Comparison of ENCODE assay signal across 10 mouse cellular contexts in genomic region chr5:73359752-73360141, GRCm38 (mm10). TPM values are rescaled to one million over a fixed set of nuclear protein-coding genes. Genes with fewer than 3 reads are reported as not detected.
DNase-seq lines count a peak whose midpoint lies in the region; ATAC-seq and TF ChIP-seq lines count a peak whose summit lies in the region.
"Had no signal": no experiment of that assay in that cellular context is flagged by ENCODE, and none has a peak within 500 bp of the region (broad histone marks: within the 10 kb centered on the region; RNA-seq: fewer than 3 reads in every experiment).

No protein-coding gene starts in this region.

- TF ChIP-seq POLR2A in liver, adult 2 months (IDR thresholded peaks at IDR 0.05; ENCODE audit: extremely low read depth, insufficient read depth, low read length), result no peak

- no peaks in the 10 kb centered on the region for H3K27me3 ChIP-seq in forebrain, embryonic 14.5 days (replicated peaks; ENCODE audit: control insufficient read depth, insufficient read depth, low read length)
- H3K27me3 ChIP-seq in forebrain, embryonic 11.5 days (ENCODE audit: control insufficient read depth, insufficient read depth, low read length), result no peaks in the 10 kb centered on the region
- H3K27me3 ChIP-seq in liver, adult 2 months (ENCODE audit: control insufficient read depth, insufficient read depth, low read length), result no peaks in the 10 kb centered on the region

- H3K4me2 ChIP-seq in forebrain, embryonic 14.5 days (ENCODE audit: low read length), result peak overlapping the region; percentile 16; the same call in 1 of the 2 replicates
- H3K4me2 ChIP-seq in forebrain, embryonic 11.5 days (ENCODE audit: low read depth, low read length, severe bottlenecking), result no peak overlapping the region

- WGBS in forebrain, embryonic 14.5 days, result 41% methylated on average over 12 of the region's 12 CpGs
- 37% methylated on average over 12 of the region's 12 CpGs for WGBS in forebrain, embryonic 11.5 days
- 38% methylated on average over 12 of the region's 12 CpGs for WGBS in liver, adult 2 months

- no peak for ATAC-seq in forebrain, embryonic 14.5 days
- ATAC-seq in forebrain, embryonic 11.5 days (replicated peaks; ENCODE audit: low FRiP score), result no peak

- no peaks in the 10 kb centered on the region for H3K79me2 ChIP-seq in liver, adult 2 months (ENCODE audit: control insufficient read depth, insufficient read depth, low read length)

- no peaks in the 10 kb centered on the region for H3K4me1 ChIP-seq in forebrain, embryonic 14.5 days (ENCODE audit: control insufficient read depth, insufficient read depth, low read length)
- H3K4me1 ChIP-seq in forebrain, embryonic 11.5 days (replicated peaks; ENCODE audit: control insufficient read depth, insufficient read depth, low read length), result no peaks in the 10 kb centered on the region; the same call in 1 of the 2 replicates
- peaks cover 6% of the 10 kb centered on the region; the same call in 1 of the 2 replicates for H3K4me1 ChIP-seq in liver, adult 2 months (ENCODE audit: control insufficient read depth, insufficient read depth, low read length)

- TF ChIP-seq CTCF in liver, adult 2 months (IDR thresholded peaks at IDR 0.05; ENCODE audit: low read depth, low read length), result no peak

- no peak overlapping the region for H3K9ac ChIP-seq in forebrain, embryonic 14.5 days (ENCODE audit: low read length)
- H3K9ac ChIP-seq in forebrain, embryonic 11.5 days (ENCODE audit: low read length), result no peak overlapping the region
- no peak overlapping the region for H3K9ac ChIP-seq in liver, adult 2 months (ENCODE audit: low read depth, low read length)

- H3K27ac ChIP-seq in forebrain, embryonic 14.5 days (ENCODE audit: low read depth, low read length), result no peak overlapping the region
- no peak overlapping the region for H3K27ac ChIP-seq in forebrain, embryonic 11.5 days (ENCODE audit: low read depth, low read length)
- H3K27ac ChIP-seq in liver, adult 2 months (replicated peaks; ENCODE audit: insufficient read depth, low read depth, low read length), result peak overlapping the region; percentile 35; the same call in 1 of the 2 replicates

- H3K9me3 ChIP-seq in forebrain, embryonic 14.5 days (replicated peaks; ENCODE audit: control insufficient read depth, low read length), result no peaks in the 10 kb centered on the region
- no peaks in the 10 kb centered on the region for H3K9me3 ChIP-seq in forebrain, embryonic 11.5 days (ENCODE audit: control insufficient read depth, low read length)

- no peak for DNase-seq in forebrain, embryonic 14.5 days (ENCODE audit: low spot score)
- DNase-seq in forebrain, embryonic 11.5 days (ENCODE audit: low spot score), result no peak
- DNase-seq in right cerebral cortex, adult 18-20 months, result peak; percentile 90
- no peak for DNase-seq in right cerebral cortex, postnatal 4 days
- DNase-seq in liver, adult 2 months (ENCODE audit: extremely low read depth, low read depth, low spot score), result peak; percentile 85
- DNase-seq in telencephalon, adult 2 months (ENCODE audit: low read depth, low spot score), result peak; percentile 93
- no peak for DNase-seq in ovary, postnatal 10 days (ENCODE audit: low spot score)
- no peak for DNase-seq in lung, postnatal 36 days

- no peaks in the 10 kb centered on the region for H3K36me3 ChIP-seq in forebrain, embryonic 14.5 days (ENCODE audit: control insufficient read depth, insufficient read depth, low read length)
- no peaks in the 10 kb centered on the region for H3K36me3 ChIP-seq in forebrain, embryonic 11.5 days (ENCODE audit: control insufficient read depth, insufficient read depth, low read length)
- no peaks in the 10 kb centered on the region for H3K36me3 ChIP-seq in liver, adult 2 months (ENCODE audit: control insufficient read depth, insufficient read depth, low read length)

- H3K4me3 ChIP-seq in forebrain, embryonic 14.5 days (ENCODE audit: low read depth, low read length), result no peak overlapping the region
- H3K4me3 ChIP-seq in forebrain, embryonic 11.5 days (ENCODE audit: low read depth, low read length), result no peak overlapping the region
- H3K4me3 ChIP-seq in liver, adult 2 months (ENCODE audit: insufficient read depth, low read depth, low read length), result no peak overlapping the region
- H3K4me3 ChIP-seq: myocyte had no signal

RNA-seq across cellular contexts. Expression of gene Ociad2, which starts 18.9 kb away (rescaled TPM):
- polyA plus RNA-seq in forebrain, embryonic 14.5 days (2014; fragmentation: Nextera tagmentation; extraction: Ambion mirVana), result 14.5 and 20.3 TPM in 2 replicates
- 8.8 and 9.1 TPM in 2 replicates for polyA plus RNA-seq in forebrain, embryonic 11.5 days (2014; fragmentation: Nextera tagmentation; extraction: Ambion mirVana)
- 8.4 and 10.3 TPM in 2 replicates for total RNA-seq in liver, adult 2 months (2014; rRNA removed)
- polyA plus RNA-seq in liver, adult 2 months (2012; rRNA removed), result 3.4 and 4.3 TPM in 2 replicates

RNA-seq across cellular contexts. Expression of gene Cwh43, which starts 46.1 kb away (rescaled TPM):
- 0.26 TPM in 1 of 2 replicates, not detected in the other for polyA plus RNA-seq in forebrain, embryonic 14.5 days (2014; fragmentation: Nextera tagmentation; extraction: Ambion mirVana)
- polyA plus RNA-seq in forebrain, embryonic 11.5 days (2014; fragmentation: Nextera tagmentation; extraction: Ambion mirVana), result not detected in 2 replicates
- total RNA-seq in liver, adult 2 months (2014; rRNA removed), result not detected in 2 replicates
- polyA plus RNA-seq in liver, adult 2 months (2012; rRNA removed), result not detected in 2 replicates
- polyA plus RNA-seq: C2C12 had no signal

Comparison
In these comparisons a context has a peak if more than half of its experiments do, and no peak if none do; other contexts are left out.
1. DNase-seq: peak in right cerebral cortex, adult 18-20 months (single experiment), liver, adult 2 months (single experiment) and telencephalon, adult 2 months (single experiment); none in forebrain, embryonic 14.5 days (single experiment), forebrain, embryonic 11.5 days (single experiment), right cerebral cortex, postnatal 4 days (single experiment), ovary, postnatal 10 days (single experiment) and lung, postnatal 36 days (single experiment).